Mouse (Mus musculus): ENCODE data around the gene Stxbp5. TPM values are rescaled to one million over a fixed set of nuclear protein-coding genes. Genes with fewer than 3 reads are reported as not detected.

The Stxbp5 gene
- total and polyA plus RNA-seq, 3 experiments, result 9.8 to 20.1 (median 11.2) TPM

DNA sequence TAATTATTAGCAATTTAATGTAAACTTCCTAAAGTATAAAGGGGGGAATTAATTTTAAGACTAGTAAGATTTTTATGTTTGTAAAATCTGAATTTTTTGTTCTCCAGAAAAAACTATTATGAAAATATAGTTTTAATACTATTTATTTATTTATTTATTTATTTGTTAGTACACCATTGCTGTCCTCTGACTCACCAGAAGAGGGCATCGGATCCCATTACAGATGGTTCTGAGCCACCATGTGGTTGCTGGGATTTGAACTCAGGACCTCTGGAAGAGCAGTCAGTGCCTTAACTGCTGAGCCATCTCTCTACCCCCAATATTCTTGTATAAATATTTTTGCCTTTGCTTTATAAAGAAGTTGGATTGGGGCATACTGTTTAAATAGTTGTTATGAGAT lies 104.5 kb downstream of the Stxbp5 start:
- Histone ChIP-seq H3K27me3 (replicated peaks) (no peaks in the 10 kb centered on the region), H3K27ac (ENCODE audit: insufficient read depth, low read depth) (no peak overlapping the region), H3K36me3 (replicated peaks in 1 of 2; ENCODE audit: control insufficient read depth in 1 of 2, insufficient read depth in 1 of 2, low read length in 1 of 2) (peaks cover 18 to 62% of the 10 kb centered on the region in 2 experiments), H3K9me3 (replicated peaks; ENCODE audit: low read length) (no peaks in the 10 kb centered on the region), H3K4me1 (ENCODE audit: control insufficient read depth in 1 of 2, insufficient read depth in 2 of 2) (no peaks in the 10 kb centered on the region; a peak in 1 of 4 replicates), H3K79me2 (replicated peaks; ENCODE audit: control insufficient read depth, extremely low read depth, insufficient read depth, poor library complexity, severe bottlenecking) (no peaks in the 10 kb centered on the region), H3K9ac (ENCODE audit: insufficient read depth, low read depth) (no peak overlapping the region), H3K4me3 (replicated peaks in 1 of 3; ENCODE audit: low read depth in 2 of 3, low read length in 2 of 3, poor library complexity in 1 of 3) (no peak overlapping the region), H3K4me2 (ENCODE audit: insufficient read depth, low read depth, poor library complexity, severe bottlenecking) (no peak overlapping the region)
- DNase-seq (ENCODE audit: extremely low read depth), result no peak
- in situ Hi-C loops (cut with MboI; ENCODE audit: low pct_ligation_motif_present, low pct_unique_long_range_greater_than_20kb, low sequenced_read_pairs), result no loop called here
- TF ChIP-seq ELF1 (IDR thresholded peaks at IDR 0.05; ENCODE audit: low read depth, low read length), result no peak
- no peak for TF ChIP-seq MYC (IDR thresholded peaks at IDR 0.05; ENCODE audit: low read depth, low read length)
- no peak for TF ChIP-seq MAFK (IDR thresholded peaks at IDR 0.05; ENCODE audit: insufficient replicate concordance, low read length)
- no peak for TF ChIP-seq USF2 (conservative IDR thresholded peaks at IDR 0.05; ENCODE audit: low read depth, low read length)
- no peak for TF ChIP-seq ZNF384 (IDR thresholded peaks at IDR 0.05; ENCODE audit: low read depth, low read length)
- TF ChIP-seq CTCF (conservative IDR thresholded peaks at IDR 0.05 in 1 of 2, IDR thresholded peaks at IDR 0.05 in 1 of 2; ENCODE audit: low read depth in 2 of 2, low read length in 2 of 2), result no peak
- no peak for TF ChIP-seq USF1 (IDR thresholded peaks at IDR 0.05; ENCODE audit: low read depth, low read length)
- no peak for TF ChIP-seq UBTF (IDR thresholded peaks at IDR 0.05; ENCODE audit: low read depth, low read length)
- no peak for TF ChIP-seq ETS1 (conservative IDR thresholded peaks at IDR 0.05; ENCODE audit: low read depth, low read length)
- no peak for TF ChIP-seq EP300 (IDR thresholded peaks at IDR 0.05; ENCODE audit: low read length)
- TF ChIP-seq JUND (conservative IDR thresholded peaks at IDR 0.05; ENCODE audit: low read depth, low read length), result no peak
- no peak for TF ChIP-seq RAD21 (IDR thresholded peaks at IDR 0.05; ENCODE audit: low read depth, low read length)
- TF ChIP-seq SIN3A (IDR thresholded peaks at IDR 0.05; ENCODE audit: low read length), result no peak
- no peak for TF ChIP-seq TBP (conservative IDR thresholded peaks at IDR 0.05; ENCODE audit: low read depth, low read length)
- no peak for TF ChIP-seq MXI1 (IDR thresholded peaks at IDR 0.05; ENCODE audit: low read depth, low read length)
- TF ChIP-seq CHD2 (IDR thresholded peaks at IDR 0.05; ENCODE audit: low read length), result no peak
- dilution Hi-C loops (cut with MboI; ENCODE audit: extremely low pct_ligation_motif_present, extremely low pct_unique_long_range_greater_than_20kb, low sequenced_read_pairs), result no loop called here

DNA sequence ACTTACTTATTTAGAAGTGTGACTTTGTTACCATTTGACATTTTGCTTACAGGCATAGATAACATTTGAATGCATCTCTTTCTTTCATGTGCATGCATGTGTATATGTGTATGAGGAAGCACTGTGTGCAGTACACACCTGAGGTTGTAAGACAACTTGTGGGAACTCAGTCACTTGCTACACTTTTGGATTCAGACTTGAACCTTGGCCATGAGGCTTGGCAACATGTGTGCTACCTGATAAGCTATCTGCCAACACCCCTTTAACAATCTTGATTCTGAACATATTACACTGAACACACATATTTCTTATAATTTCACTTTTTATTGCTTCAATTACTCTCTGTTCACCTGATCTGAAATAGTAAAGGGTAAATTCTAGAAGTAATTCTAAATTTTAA lies 106.5 kb downstream of the Stxbp5 start:
- no peaks in the 10 kb centered on the region for H3K9me3 ChIP-seq (replicated peaks; ENCODE audit: low read length)
- no peak for DNase-seq (ENCODE audit: extremely low read depth)
- H3K4me3 ChIP-seq (replicated peaks in 1 of 3; ENCODE audit: low read depth in 2 of 3, low read length in 2 of 3, poor library complexity in 1 of 3), result no peak overlapping the region
- H3K9ac ChIP-seq (ENCODE audit: insufficient read depth, low read depth), result no peak overlapping the region
- H3K4me1 ChIP-seq (ENCODE audit: control insufficient read depth in 1 of 2, insufficient read depth in 2 of 2), result no peaks in the 10 kb centered on the region
- TF ChIP-seq POLR2AphosphoS2 (IDR thresholded peaks at IDR 0.05; ENCODE audit: low read depth, low read length) (no peak), HCFC1 (IDR thresholded peaks at IDR 0.05; ENCODE audit: low read depth, low read length) (no peak), TBP (conservative IDR thresholded peaks at IDR 0.05; ENCODE audit: low read depth, low read length) (no peak), RAD21 (IDR thresholded peaks at IDR 0.05; ENCODE audit: low read depth, low read length) (no peak), MAX (IDR thresholded peaks at IDR 0.05; ENCODE audit: low read length) (no peak), USF2 (conservative IDR thresholded peaks at IDR 0.05; ENCODE audit: low read depth, low read length) (no peak), SMC3 (IDR thresholded peaks at IDR 0.05; ENCODE audit: low read depth, low read length) (no peak), JUND (conservative IDR thresholded peaks at IDR 0.05; ENCODE audit: low read depth, low read length) (no peak), ETS1 (conservative IDR thresholded peaks at IDR 0.05; ENCODE audit: low read depth, low read length) (no peak), UBTF (IDR thresholded peaks at IDR 0.05; ENCODE audit: low read depth, low read length) (no peak)
- no peak overlapping the region for H3K27ac ChIP-seq (ENCODE audit: insufficient read depth, low read depth)
- H3K36me3 ChIP-seq (replicated peaks in 1 of 2; ENCODE audit: control insufficient read depth in 1 of 2, insufficient read depth in 1 of 2, low read length in 1 of 2), result peaks cover 23 to 65% of the 10 kb centered on the region in 2 experiments
- no peaks in the 10 kb centered on the region for H3K27me3 ChIP-seq (replicated peaks)
- dilution Hi-C loops (cut with MboI; ENCODE audit: extremely low pct_ligation_motif_present, extremely low pct_unique_long_range_greater_than_20kb, low sequenced_read_pairs) (no loop called here), in situ Hi-C loops (cut with MboI; ENCODE audit: low pct_ligation_motif_present, low pct_unique_long_range_greater_than_20kb, low sequenced_read_pairs) (no loop called here)
- H3K4me2 ChIP-seq (ENCODE audit: insufficient read depth, low read depth, poor library complexity, severe bottlenecking), result no peak overlapping the region
- H3K79me2 ChIP-seq (replicated peaks; ENCODE audit: control insufficient read depth, extremely low read depth, insufficient read depth, poor library complexity, severe bottlenecking), result no peaks in the 10 kb centered on the region
